Mouse (Mus musculus): ENCODE measurements around the gene Pdx1. TPM values are rescaled to one million over a fixed set of nuclear protein-coding genes. Genes with fewer than 3 reads are reported as not detected.

Gene Pdx1
- total RNA-seq, 2 experiments from 2014 or later: not detected

- ATAC-seq (replicated peaks; ENCODE audit: low FRiP score, poor library complexity, severe bottlenecking): no peak
These were observed 36.3 kb downstream of the Pdx1 start for GRCm38 (mm10) chr5:147305856-147306637.

GRCm38 (mm10) chr5:147306638-147307397 is 37.1 kb downstream of the Pdx1 start, which contains the start of gene Cdx2:
TSS of gene Cdx2 (minus strand) at chr5:147307270.
- no peak for ATAC-seq (replicated peaks; ENCODE audit: low FRiP score, poor library complexity, severe bottlenecking)

- ATAC-seq (replicated peaks; ENCODE audit: low FRiP score, poor library complexity, severe bottlenecking): no peak
These were observed 37.6 kb downstream of the Pdx1 start for GRCm38 (mm10) chr5:147307398-147307785.

GRCm38 (mm10) chr5:147308451-147308850 is 38.7 kb downstream of the Pdx1 start:
- ATAC-seq (replicated peaks; ENCODE audit: low FRiP score, poor library complexity, severe bottlenecking): no peak

- ATAC-seq (replicated peaks; ENCODE audit: low FRiP score, poor library complexity, severe bottlenecking): no peak
These were observed 40.0 kb downstream of the Pdx1 start for GRCm38 (mm10) chr5:147309786-147310185.

- no peak for ATAC-seq (replicated peaks; ENCODE audit: low FRiP score, poor library complexity, severe bottlenecking)
These were observed 43.3 kb downstream of the Pdx1 start for GRCm38 (mm10) chr5:147312830-147313685.

GRCm38 (mm10) chr5:147314646-147315431 is 45.1 kb downstream of the Pdx1 start:
- ATAC-seq (replicated peaks; ENCODE audit: low FRiP score, poor library complexity, severe bottlenecking): no peak

- no peak for ATAC-seq (replicated peaks; ENCODE audit: low FRiP score, poor library complexity, severe bottlenecking)
These were observed 45.8 kb downstream of the Pdx1 start for GRCm38 (mm10) chr5:147315432-147316075.

- ATAC-seq (replicated peaks; ENCODE audit: low FRiP score, poor library complexity, severe bottlenecking): no peak
These were observed 47.6 kb downstream of the Pdx1 start for GRCm38 (mm10) chr5:147317321-147317720.

GRCm38 (mm10) chr5:147317991-147318390 is 48.2 kb downstream of the Pdx1 start:
- no peak for ATAC-seq (replicated peaks; ENCODE audit: low FRiP score, poor library complexity, severe bottlenecking)

- ATAC-seq (replicated peaks; ENCODE audit: low FRiP score, poor library complexity, severe bottlenecking): no peak
These were observed 49.9 kb downstream of the Pdx1 start for GRCm38 (mm10) chr5:147319653-147320052.

GRCm38 (mm10) chr5:147322183-147322582 is 52.4 kb downstream of the Pdx1 start, which contains the start of gene Urad:
TSS of gene Urad (minus strand) at chr5:147322440.
- no peak for ATAC-seq (replicated peaks; ENCODE audit: low FRiP score, poor library complexity, severe bottlenecking)

- peak; percentile 68; the same call in 1 of the 2 replicates for ATAC-seq (replicated peaks; ENCODE audit: low FRiP score, poor library complexity, severe bottlenecking)
These were observed 53.6 kb downstream of the Pdx1 start for GRCm38 (mm10) chr5:147323237-147323917.

Other genes starting within 250 kb of the Pdx1 start
- gene Lnx2, start 193.4 kb upstream of the Pdx1 start, total RNA-seq (2015; ENCODE audit: low replicate concordance): 0.42 and 1.4 TPM in 2 replicates
- gene Lnx2, start 193.4 kb upstream of the Pdx1 start, total RNA-seq (2017; ENCODE audit: low replicate concordance): 1.3 and 1.7 TPM in 2 replicates
- 42.8 and 43.2 TPM in 2 replicates for gene Polr1d, start 192.9 kb upstream of the Pdx1 start, total RNA-seq (2015; ENCODE audit: low replicate concordance)
- 17.5 and 41.8 TPM in 2 replicates for gene Polr1d, start 192.9 kb upstream of the Pdx1 start, total RNA-seq (2017; ENCODE audit: low replicate concordance)
- not detected in 2 replicates for gene Gsx1, start 81.3 kb upstream of the Pdx1 start, total RNA-seq (2015; ENCODE audit: low replicate concordance)
- not detected in 2 replicates for gene Gsx1, start 81.3 kb upstream of the Pdx1 start, total RNA-seq (2017; ENCODE audit: low replicate concordance)
- not detected in 2 replicates for gene Cdx2, start 37.3 kb downstream of the Pdx1 start, total RNA-seq (2015; ENCODE audit: low replicate concordance)
- gene Cdx2, start 37.3 kb downstream of the Pdx1 start, total RNA-seq (2017; ENCODE audit: low replicate concordance): not detected in 2 replicates
- not detected in 2 replicates for gene Urad, start 52.5 kb downstream of the Pdx1 start, total RNA-seq (2015; ENCODE audit: low replicate concordance)
- not detected in 2 replicates for gene Urad, start 52.5 kb downstream of the Pdx1 start, total RNA-seq (2017; ENCODE audit: low replicate concordance)
- gene Flt3, start 130.5 kb downstream of the Pdx1 start, total RNA-seq (2015; ENCODE audit: low replicate concordance): 1.4 and 2.1 TPM in 2 replicates
- gene Flt3, start 130.5 kb downstream of the Pdx1 start, total RNA-seq (2017; ENCODE audit: low replicate concordance): 0.45 and 2.3 TPM in 2 replicates
- 317 and 399 TPM in 2 replicates for gene Pan3, start 160.2 kb downstream of the Pdx1 start, total RNA-seq (2015; ENCODE audit: low replicate concordance)
- gene Pan3, start 160.2 kb downstream of the Pdx1 start, total RNA-seq (2017; ENCODE audit: low replicate concordance): 157 and 205 TPM in 2 replicates